Mouse (Mus musculus): ENCODE results near the gene 4921507P07Rik. TPM values are rescaled to one million over a fixed set of nuclear protein-coding genes. Genes with fewer than 3 reads are reported as not detected.

The 4921507P07Rik gene
- polyA plus RNA-seq, 1 experiment from 2014 or later = 0.49 TPM

DNA sequence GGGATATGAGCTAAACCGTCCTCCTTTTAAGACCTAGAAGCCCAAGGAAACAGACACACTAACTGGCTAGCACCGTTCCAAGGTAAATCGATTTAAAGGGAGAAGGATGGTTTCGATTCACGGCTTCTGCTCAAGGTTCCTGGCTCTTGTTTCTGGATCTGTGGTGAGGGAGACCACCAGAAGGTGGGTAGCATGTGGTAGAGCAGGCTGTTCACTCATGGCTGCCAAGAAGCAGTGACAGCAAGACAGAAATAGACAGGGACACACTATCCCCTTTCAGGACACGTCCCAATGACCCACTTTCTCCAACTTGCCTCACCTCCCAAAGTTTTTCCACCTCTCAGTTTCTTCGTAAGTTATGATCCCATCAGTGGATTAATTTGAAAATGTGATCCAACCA, 46.6 kb downstream of the 4921507P07Rik start:
- no peaks in the 10 kb centered on the region for H3K27me3 ChIP-seq (ENCODE audit: low read depth, poor library complexity, severe bottlenecking)
- H3K4me3 ChIP-seq = no peak overlapping the region
- H3K9me3 ChIP-seq (replicated peaks) = no peaks in the 10 kb centered on the region
- H3K36me3 ChIP-seq = no peaks in the 10 kb centered on the region
- no peak overlapping the region for H3K27ac ChIP-seq (replicated peaks)
- WGBS = 84% methylated on average over 7 of the region's 7 CpGs
- DNase-seq (ENCODE audit: low spot score) = no peak
- H3K4me1 ChIP-seq = peaks cover 4% of the 10 kb centered on the region; the same call in 1 of the 2 replicates

DNA sequence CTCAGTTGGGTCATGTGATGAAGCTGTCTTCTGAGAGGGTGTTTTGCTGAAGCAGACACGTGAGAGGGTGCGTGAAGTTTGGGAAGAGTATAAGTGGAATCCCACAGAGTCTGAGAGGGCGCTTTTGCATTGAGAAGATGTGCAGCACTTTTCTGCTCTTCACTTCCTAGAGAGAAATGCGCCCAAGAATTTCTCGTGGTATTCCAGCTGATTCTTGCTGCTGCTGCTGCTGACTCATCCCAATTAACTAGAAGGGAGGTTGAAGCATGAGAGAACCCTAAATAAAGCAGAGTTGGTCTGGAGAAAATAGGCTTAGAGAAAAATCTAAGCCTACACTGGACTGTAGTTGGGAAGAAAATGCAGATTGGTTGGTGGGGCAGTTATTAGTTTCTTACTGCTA, 47.4 kb downstream of the 4921507P07Rik start:
- no peak for DNase-seq (ENCODE audit: low spot score)
- no peaks in the 10 kb centered on the region for H3K27me3 ChIP-seq (ENCODE audit: low read depth, poor library complexity, severe bottlenecking)
- H3K9me3 ChIP-seq (replicated peaks) = no peaks in the 10 kb centered on the region
- 83% methylated on average over 5 of the region's 5 CpGs for WGBS
- H3K27ac ChIP-seq (replicated peaks) = no peak overlapping the region
- peaks cover 4% of the 10 kb centered on the region; the same call in 1 of the 2 replicates for H3K4me1 ChIP-seq
- H3K36me3 ChIP-seq = no peaks in the 10 kb centered on the region
- no peak overlapping the region for H3K4me3 ChIP-seq

- Histone ChIP-seq H3K9me3 (replicated peaks) (no peaks in the 10 kb centered on the region), H3K27ac (replicated peaks) (no peak overlapping the region), H3K4me3 (no peak overlapping the region), H3K36me3 (no peaks in the 10 kb centered on the region), H3K27me3 (ENCODE audit: low read depth, poor library complexity, severe bottlenecking) (no peaks in the 10 kb centered on the region), H3K4me1 (peaks cover 4% of the 10 kb centered on the region; the same call in 1 of the 2 replicates)
- peak; percentile 29 for DNase-seq (ENCODE audit: low spot score)
- 31% methylated on average over 10 of the region's 10 CpGs for WGBS
Observed at GRCm38 (mm10) chr6:50545412-50546043, 50.9 kb downstream of the 4921507P07Rik start.

GRCm38 (mm10) chr6:50542535-50542934, 53.9 kb downstream of the 4921507P07Rik start:
- H3K27me3 ChIP-seq (ENCODE audit: low read depth, poor library complexity, severe bottlenecking) = no peaks in the 10 kb centered on the region
- WGBS = 96% methylated on average over 1 of the region's 1 CpGs
- DNase-seq (ENCODE audit: low spot score) = no peak

GRCm38 (mm10) chr6:50539641-50540040, 56.8 kb downstream of the 4921507P07Rik start:
- no peak for DNase-seq (ENCODE audit: low spot score)
- Histone ChIP-seq H3K36me3 (no peaks in the 10 kb centered on the region), H3K27me3 (ENCODE audit: low read depth, poor library complexity, severe bottlenecking) (no peaks in the 10 kb centered on the region), H3K9me3 (replicated peaks) (no peaks in the 10 kb centered on the region), H3K27ac (replicated peaks) (no peak overlapping the region), H3K4me1 (no peaks in the 10 kb centered on the region; the same call in 1 of the 2 replicates), H3K4me3 (no peak overlapping the region)
- 83% methylated on average over 1 of the region's 1 CpGs for WGBS

More at GRCm38 (mm10) chr6:50542535-50542934, 53.9 kb downstream of the 4921507P07Rik start:
- H3K4me1 ChIP-seq = peaks cover 4% of the 10 kb centered on the region; the same call in 1 of the 2 replicates
- no peak overlapping the region for H3K27ac ChIP-seq (replicated peaks)
- no peak overlapping the region for H3K4me3 ChIP-seq
- no peaks in the 10 kb centered on the region for H3K9me3 ChIP-seq (replicated peaks)
- no peaks in the 10 kb centered on the region for H3K36me3 ChIP-seq

- no peaks in the 10 kb centered on the region; the same call in 1 of the 2 replicates for H3K4me1 ChIP-seq
- H3K9me3 ChIP-seq (replicated peaks) = no peaks in the 10 kb centered on the region
- no peaks in the 10 kb centered on the region for H3K36me3 ChIP-seq
- H3K4me3 ChIP-seq = no peak overlapping the region
- DNase-seq (ENCODE audit: low spot score) = peak; percentile 80
- H3K27ac ChIP-seq (replicated peaks) = no peak overlapping the region
- H3K27me3 ChIP-seq (ENCODE audit: low read depth, poor library complexity, severe bottlenecking) = no peaks in the 10 kb centered on the region
- 10% methylated on average over 7 of the region's 7 CpGs for WGBS
Observed at GRCm38 (mm10) chr6:50536461-50536892, 60.0 kb downstream of the 4921507P07Rik start.

DNA sequence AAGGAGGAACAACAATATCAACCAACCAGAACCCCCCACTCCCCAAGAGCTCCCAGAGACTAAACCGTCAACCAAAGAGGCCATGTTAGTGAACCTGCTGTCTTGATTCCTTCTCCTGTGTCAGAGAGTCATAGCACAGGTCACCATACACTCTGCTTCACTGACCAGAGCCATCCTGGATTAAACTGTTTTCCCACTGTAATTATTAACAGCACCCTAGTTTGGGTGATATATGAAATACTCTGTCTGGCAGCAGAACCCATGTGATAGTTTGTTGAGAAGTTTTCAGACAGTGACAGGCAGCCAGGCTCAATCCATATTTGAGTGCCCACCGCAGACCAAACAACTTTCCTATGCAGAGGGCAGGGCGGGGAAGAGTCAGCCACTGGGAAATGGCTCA, 61.1 kb downstream of the 4921507P07Rik start:
- DNase-seq (ENCODE audit: low spot score) = no peak
- 86% methylated on average over 3 of the region's 3 CpGs for WGBS
- Histone ChIP-seq H3K27ac (replicated peaks) (no peak overlapping the region), H3K4me3 (no peak overlapping the region), H3K4me1 (no peaks in the 10 kb centered on the region; the same call in 1 of the 2 replicates), H3K27me3 (ENCODE audit: low read depth, poor library complexity, severe bottlenecking) (no peaks in the 10 kb centered on the region), H3K36me3 (no peaks in the 10 kb centered on the region), H3K9me3 (replicated peaks) (no peaks in the 10 kb centered on the region)

DNA sequence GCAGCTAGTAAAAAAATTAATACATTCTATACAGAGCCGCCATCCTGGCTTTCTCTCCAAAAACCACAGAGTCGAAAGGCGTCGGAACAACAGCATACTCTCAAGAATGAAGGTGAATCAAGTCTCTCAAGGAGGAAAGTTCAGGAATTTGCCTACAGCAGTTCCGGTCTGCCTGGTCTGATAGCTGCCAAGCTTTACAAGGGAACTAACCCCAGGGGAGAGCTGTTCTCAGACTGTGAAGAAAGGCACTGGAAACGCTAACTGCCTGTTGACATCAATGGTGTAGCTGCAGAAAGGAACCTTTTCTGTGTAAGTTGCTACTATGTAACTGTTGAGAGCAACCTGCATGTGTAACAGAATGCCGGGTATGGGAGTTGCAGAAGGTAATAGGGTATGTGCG, 64.5 kb downstream of the 4921507P07Rik start:
- no peak for DNase-seq (ENCODE audit: low spot score)
- WGBS = 83% methylated on average over 8 of the region's 8 CpGs

DNA sequence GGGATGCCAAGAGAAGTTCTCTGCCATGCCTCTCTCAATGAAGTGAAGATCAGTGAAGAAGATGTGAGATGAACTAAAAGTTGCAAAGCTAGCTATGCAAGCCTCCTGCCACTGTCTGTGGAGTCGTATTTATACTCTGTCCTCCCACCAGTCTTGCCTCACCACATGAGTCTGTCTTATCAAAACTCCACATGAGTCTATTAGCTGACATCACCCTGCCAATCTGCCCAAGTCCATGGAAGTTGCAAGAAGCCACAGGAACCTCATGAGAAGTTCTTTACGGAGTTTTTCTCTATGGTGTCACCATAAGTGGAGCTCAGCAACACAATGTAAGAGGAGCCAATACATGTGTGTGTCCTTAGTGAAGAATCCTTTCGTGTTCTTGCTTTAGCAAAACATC, 65.4 kb downstream of the 4921507P07Rik start:
- Histone ChIP-seq H3K4me1 (no peaks in the 10 kb centered on the region), H3K36me3 (no peaks in the 10 kb centered on the region), H3K27ac (replicated peaks) (no peak overlapping the region), H3K9me3 (replicated peaks) (no peaks in the 10 kb centered on the region), H3K4me3 (no peak overlapping the region), H3K27me3 (ENCODE audit: low read depth, poor library complexity, severe bottlenecking) (no peaks in the 10 kb centered on the region)
- no peak for DNase-seq (ENCODE audit: low spot score)
- WGBS = 87% methylated on average over 3 of the region's 3 CpGs

More for the DNA sequence above, 64.5 kb downstream of the 4921507P07Rik start:
- Histone ChIP-seq H3K4me1 (no peaks in the 10 kb centered on the region; the same call in 1 of the 2 replicates), H3K27me3 (ENCODE audit: low read depth, poor library complexity, severe bottlenecking) (no peaks in the 10 kb centered on the region), H3K36me3 (no peaks in the 10 kb centered on the region), H3K27ac (replicated peaks) (no peak overlapping the region), H3K9me3 (replicated peaks) (no peaks in the 10 kb centered on the region), H3K4me3 (no peak overlapping the region)

GRCm38 (mm10) chr6:50529194-50529593, 67.2 kb downstream of the 4921507P07Rik start:
- H3K4me3 ChIP-seq = no peak overlapping the region
- 92% methylated on average over 11 of the region's 11 CpGs for WGBS
- H3K9me3 ChIP-seq (replicated peaks) = no peaks in the 10 kb centered on the region
- H3K36me3 ChIP-seq = no peaks in the 10 kb centered on the region
- no peak overlapping the region for H3K27ac ChIP-seq (replicated peaks)
- no peak for DNase-seq (ENCODE audit: low spot score)
- no peaks in the 10 kb centered on the region for H3K4me1 ChIP-seq
- H3K27me3 ChIP-seq (ENCODE audit: low read depth, poor library complexity, severe bottlenecking) = no peaks in the 10 kb centered on the region

DNA sequence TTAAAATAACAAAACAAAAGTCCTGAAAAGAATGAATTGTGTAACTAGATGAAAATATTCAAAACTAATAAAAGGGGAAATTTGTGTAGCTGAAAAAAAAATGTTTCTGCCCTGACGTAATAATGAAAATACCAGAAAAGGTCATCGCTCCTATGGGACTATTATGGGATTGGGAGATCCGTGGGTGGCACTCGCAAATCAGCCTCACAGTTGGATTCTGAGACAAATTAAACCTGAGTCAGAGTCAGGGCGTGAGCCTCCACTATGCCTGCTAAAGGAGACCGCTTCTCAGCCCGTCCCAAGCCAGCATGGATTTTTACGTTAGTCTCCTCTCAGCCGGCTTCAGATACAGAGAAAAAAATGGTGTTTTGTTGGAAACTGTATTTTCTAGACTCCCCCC, 69.0 kb downstream of the 4921507P07Rik start:
- Histone ChIP-seq H3K4me1 (no peaks in the 10 kb centered on the region), H3K4me3 (no peak overlapping the region), H3K9me3 (replicated peaks) (no peaks in the 10 kb centered on the region), H3K27me3 (ENCODE audit: low read depth, poor library complexity, severe bottlenecking) (no peaks in the 10 kb centered on the region), H3K27ac (replicated peaks) (no peak overlapping the region), H3K36me3 (no peaks in the 10 kb centered on the region)
- no peak for DNase-seq (ENCODE audit: low spot score)
- 72% methylated on average over 9 of the region's 9 CpGs for WGBS

GRCm38 (mm10) chr6:50526597-50527024, 69.8 kb downstream of the 4921507P07Rik start:
- Histone ChIP-seq H3K9me3 (replicated peaks) (no peaks in the 10 kb centered on the region), H3K4me3 (no peak overlapping the region), H3K36me3 (no peaks in the 10 kb centered on the region), H3K4me1 (no peaks in the 10 kb centered on the region), H3K27me3 (ENCODE audit: low read depth, poor library complexity, severe bottlenecking) (no peaks in the 10 kb centered on the region), H3K27ac (replicated peaks) (no peak overlapping the region)
- DNase-seq (ENCODE audit: low spot score) = peak; percentile 47
- WGBS = 36% methylated on average over 7 of the region's 7 CpGs

DNA sequence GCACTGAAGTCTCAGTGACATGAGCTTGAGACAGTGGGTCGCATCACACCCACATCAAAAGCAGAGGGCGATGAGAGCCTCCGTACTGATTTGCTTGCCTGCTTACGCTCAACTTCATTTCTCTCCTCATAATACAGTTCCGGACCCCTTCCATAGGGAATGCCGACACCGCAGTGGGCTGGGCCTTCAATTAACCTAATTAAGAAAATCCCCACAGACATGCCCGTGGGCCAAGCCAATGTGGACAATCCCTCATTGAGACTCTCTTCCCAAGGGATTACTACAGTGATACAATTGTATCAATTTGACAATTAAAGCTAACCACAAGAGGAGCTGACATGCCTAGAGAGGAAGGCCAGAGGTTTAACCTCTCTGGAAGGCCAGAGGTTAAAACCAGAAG, 70.6 kb downstream of the 4921507P07Rik start:
- H3K9me3 ChIP-seq (replicated peaks) = no peaks in the 10 kb centered on the region
- no peak overlapping the region for H3K4me3 ChIP-seq
- no peak overlapping the region for H3K27ac ChIP-seq (replicated peaks)
- no peak for DNase-seq (ENCODE audit: low spot score)
- H3K27me3 ChIP-seq (ENCODE audit: low read depth, poor library complexity, severe bottlenecking) = no peaks in the 10 kb centered on the region
- H3K4me1 ChIP-seq = no peaks in the 10 kb centered on the region
- WGBS = 85% methylated on average over 8 of the region's 8 CpGs
- no peaks in the 10 kb centered on the region for H3K36me3 ChIP-seq

Data from midbrain, embryonic 10.5 days (tissue).